Mouse (Mus musculus) thymus, postnatal 14 days (tissue): ENCODE data around the gene N4bp2l1.
"Not testable (repeated sequence)": the region's sequence is repeated elsewhere in the genome, so short reads cannot be mapped to it uniquely, and the experiment has no call there.

ENCODE experiments used
- DNase-seq: peaks from one replicate; pipeline ENCODE4 v3.0.0; 2021

N4bp2l1 gene

GRCm38 (mm10) chr5:150597088-150597487 lies at the start of gene N4bp2l1:
Gene N4bp2l1, minus strand, starts transcription at chr5:150597188.
- no peak for DNase-seq

DNA sequence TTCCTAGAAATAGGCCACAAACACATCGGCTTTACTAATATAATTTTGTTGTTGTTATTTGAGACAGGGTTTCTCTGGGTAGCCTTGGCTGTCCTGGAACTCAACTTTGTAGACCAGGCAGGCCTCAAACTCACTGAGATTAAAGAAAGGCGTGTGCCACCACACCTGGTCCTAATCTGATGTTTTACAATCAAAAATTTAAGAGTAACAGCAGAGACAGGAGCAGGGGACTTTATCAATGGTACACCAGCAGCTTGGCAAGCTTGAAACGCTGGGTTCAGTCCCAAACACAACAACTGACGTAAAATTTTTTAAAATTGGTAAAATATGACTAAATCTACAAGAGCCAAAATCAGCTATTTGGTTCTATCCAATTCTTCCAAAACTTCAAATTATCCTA lies 47.9 kb upstream of the N4bp2l1 start:
- DNase-seq: no peak

DNA sequence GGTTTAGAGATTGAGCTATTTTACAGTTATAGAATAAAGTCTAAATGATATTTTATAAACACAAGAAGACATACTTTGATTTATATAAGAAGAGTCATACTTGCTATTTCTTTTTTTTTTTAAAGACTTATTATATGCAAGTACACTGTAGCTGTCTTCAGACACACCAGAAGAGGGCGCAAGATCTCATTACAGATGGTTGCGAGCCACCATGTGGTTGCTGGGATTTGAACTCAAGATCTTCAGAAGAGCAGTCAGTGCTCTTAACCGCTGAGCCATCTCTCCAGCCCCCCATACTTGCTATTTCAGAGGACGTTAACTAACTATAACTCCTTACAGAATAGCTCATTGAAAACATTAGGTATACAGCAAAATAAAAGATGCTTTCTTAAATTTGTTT lies 46.4 kb upstream of the N4bp2l1 start:
- DNase-seq: not testable (repeated sequence)

GRCm38 (mm10) chr5:150641440-150641839 lies 44.5 kb upstream of the N4bp2l1 start:
- no peak for DNase-seq

- no peak for DNase-seq
Observed at GRCm38 (mm10) chr5:150629692-150630091, 32.7 kb upstream of the N4bp2l1 start.

GRCm38 (mm10) chr5:150629272-150629671 lies 32.3 kb upstream of the N4bp2l1 start:
- no peak for DNase-seq

- no peak for DNase-seq
Observed at GRCm38 (mm10) chr5:150625528-150625927, 28.5 kb upstream of the N4bp2l1 start.

GRCm38 (mm10) chr5:150622792-150623191 lies 25.8 kb upstream of the N4bp2l1 start:
- DNase-seq: no peak

DNA sequence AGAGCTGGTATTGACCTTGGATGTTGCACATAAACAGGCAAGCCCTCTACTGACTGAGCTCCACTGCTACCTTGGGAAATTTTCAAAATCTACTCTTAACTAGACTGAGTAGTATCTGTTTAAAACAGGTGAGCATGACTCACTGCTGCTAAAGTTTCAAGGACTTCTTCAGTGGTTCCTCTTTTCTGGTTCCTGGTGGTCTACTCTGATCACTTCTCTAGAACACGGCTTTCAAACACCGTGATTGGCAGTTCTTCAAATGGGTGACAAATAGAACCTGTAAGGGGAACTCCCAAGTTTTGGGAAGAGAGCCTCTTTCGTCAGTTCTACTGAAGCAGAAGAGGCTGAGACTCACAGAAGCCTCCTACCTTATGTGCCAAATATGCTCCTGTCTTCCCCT lies 24.6 kb upstream of the N4bp2l1 start:
- no peak for DNase-seq

DNA sequence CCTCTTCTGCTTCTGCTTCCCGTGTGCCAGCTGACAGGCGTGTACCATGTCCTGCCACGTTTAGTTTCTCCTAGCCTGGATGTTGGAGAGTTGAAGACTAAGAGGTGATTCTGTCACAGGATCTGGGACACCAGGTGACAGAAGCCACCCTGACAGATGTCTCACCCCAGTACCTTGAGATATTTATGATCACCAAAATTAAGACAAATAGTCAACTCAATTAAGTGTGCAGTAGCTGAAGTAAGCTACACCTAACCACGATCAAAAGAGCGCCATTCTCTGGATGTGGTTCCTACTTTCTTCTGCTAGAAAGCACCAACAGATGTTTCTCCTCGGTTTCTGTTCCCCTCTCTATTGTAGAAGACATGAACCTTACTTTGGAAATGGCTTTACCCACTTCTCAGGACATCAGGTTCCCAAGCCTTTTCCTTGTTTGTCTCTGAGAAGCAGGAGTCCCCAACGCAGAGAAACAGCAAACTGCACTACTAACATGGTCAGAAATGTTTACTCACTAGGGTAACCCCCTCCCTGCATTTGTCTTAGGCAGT lies 23.7 kb upstream of the N4bp2l1 start:
- no peak for DNase-seq

DNA sequence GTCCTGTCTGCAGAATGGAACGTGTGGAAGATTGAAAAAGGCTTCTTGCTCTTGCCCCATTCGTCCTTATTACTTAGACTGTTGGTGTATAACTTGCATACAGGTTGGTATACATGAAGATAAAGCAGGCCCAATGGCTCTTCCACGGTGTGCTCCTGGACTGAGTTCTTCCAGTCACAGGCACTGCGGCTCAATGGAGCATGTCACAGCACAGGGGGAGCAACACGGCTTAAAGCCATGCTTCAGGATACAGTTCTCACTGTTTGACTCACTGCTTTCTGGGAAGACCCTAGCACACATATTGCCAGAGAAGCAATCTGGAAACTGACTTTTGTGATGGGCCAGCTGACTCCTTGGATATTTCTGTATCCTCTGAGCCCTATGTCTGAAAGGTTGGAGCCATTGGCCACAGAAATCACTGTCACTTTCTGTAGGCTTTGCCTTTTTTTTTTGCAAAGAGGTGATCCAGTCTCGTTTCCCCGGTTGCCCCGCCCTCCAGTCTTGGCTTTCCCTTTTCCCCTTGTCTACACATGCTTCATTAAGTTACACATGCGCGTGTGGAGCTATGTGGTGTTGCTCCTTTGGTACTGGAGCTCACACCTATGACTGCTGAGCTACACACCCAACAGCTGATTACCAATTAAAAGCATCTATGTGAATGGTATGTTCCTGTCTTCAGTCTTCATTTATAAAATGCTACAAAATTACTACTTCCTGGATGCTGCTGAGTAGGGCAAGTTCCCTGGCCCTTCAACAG lies 21.8 kb upstream of the N4bp2l1 start:
- DNase-seq: no peak

DNA sequence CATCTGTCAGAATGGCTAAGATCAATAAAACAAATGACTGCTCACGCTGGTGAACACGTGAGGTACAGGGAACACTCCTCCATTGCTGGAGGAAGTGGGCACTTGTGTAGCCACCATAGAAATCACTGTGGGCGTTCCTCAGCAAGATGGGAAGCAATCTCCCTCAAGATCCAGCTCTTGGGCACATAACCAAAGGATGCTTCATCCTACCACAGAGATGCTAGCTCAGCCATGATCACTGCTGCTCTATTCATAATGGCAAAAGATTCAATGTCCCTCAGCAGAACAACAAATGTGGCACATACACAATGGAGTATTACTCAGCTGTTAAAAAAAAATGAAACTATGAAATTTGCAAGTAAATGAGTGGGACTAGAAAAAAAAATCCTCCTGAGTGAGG lies 19.7 kb upstream of the N4bp2l1 start:
- DNase-seq: no peak

DNA sequence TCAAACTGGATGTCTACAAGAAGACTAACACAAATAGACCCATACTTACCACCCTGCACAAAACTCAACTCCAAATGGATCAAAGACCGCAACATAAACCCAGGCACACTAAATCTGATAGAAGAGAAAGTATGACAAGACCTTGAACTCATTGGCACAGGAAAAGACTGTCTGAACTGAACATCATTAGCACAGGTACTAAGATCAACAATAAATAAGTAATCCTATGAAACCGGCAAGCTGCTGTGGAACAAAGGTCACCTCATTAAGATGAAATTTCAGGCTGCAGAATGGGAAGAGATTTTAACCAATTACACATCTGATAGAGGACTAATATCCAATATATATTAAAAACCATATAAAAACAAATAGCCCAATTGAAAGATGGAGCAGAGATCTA lies 19.2 kb upstream of the N4bp2l1 start:
- no peak for DNase-seq

DNA sequence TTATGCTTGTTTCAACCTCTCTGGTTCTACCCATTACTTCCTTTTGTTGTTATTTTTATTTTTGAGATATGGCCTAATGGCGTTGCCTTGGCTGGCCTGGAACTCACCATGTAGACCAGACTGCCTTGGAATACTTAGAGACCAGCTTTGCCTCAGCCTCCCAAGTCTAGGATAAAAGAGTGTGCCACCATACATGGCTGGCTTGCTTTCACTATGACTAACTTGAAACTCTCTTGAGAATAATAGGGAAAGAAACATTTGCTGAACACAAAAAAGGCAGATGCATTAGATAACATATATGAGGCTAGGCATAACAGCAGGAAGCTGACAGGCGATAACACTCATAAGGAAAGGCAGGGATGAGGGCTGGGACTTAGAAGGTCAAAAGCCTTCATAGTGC lies 17.1 kb upstream of the N4bp2l1 start:
- DNase-seq: no peak

DNA sequence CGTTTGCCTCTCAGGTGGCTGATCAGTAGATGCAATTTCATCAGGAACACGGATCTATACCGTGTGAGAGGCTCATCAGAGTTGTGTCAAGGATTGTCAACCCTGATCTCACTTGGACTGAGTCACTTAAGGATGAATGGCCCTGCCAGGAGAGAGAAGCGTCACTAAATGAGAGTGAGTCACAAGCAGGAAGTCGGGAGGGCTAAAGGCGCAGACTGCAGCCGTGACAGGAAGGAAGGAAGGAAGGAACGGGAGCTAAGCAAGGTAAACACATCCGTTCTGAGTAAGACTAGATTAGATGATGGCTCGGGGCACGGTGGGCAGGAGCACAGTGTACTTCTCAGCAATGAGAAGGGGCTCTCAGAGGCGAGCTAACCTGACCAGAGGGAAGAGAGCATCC lies 14.7 kb upstream of the N4bp2l1 start:
- DNase-seq: peak; percentile 75

DNA sequence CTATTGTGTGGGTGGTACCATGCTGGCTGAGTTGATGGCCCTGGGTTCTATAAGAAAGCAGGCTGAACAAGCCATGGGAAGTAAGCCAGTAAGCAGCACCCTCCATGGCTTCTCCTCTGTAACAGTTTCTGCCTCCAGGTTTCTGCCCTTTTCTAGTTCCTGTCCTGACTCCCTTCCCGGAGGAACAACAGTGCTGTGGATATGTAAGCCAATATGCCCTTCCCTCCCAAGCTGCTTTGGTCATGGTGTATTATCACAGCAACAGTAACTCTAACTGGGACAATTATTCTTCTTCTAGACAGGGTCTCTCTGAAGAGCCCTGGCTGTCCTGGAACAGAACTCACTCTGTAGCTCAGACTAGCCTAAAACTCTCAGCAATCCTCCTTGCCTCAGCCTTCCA lies 14.1 kb upstream of the N4bp2l1 start:
- no peak for DNase-seq

DNA sequence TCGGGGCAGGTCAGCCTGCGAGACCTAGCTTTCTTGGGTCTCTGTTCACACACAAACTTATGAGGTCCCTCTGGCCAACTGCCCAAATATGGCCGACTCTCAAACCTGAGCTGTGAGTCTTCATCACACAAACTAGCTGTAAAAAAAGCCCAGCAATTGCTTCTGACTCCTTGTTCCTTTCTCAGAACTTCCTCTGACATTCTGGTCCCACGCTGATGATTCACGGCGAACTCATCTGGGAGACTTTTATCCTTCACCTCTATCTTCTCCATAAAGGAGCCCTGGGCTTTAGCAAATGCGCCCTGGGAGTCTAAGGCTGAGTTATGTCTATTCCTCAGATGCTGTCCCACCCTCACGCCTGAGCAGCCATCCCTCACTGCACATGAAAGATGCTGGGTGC lies 10.6 kb upstream of the N4bp2l1 start:
- DNase-seq: no peak

- no peak for DNase-seq
Observed at GRCm38 (mm10) chr5:150606131-150606530, 9.1 kb upstream of the N4bp2l1 start.

DNA sequence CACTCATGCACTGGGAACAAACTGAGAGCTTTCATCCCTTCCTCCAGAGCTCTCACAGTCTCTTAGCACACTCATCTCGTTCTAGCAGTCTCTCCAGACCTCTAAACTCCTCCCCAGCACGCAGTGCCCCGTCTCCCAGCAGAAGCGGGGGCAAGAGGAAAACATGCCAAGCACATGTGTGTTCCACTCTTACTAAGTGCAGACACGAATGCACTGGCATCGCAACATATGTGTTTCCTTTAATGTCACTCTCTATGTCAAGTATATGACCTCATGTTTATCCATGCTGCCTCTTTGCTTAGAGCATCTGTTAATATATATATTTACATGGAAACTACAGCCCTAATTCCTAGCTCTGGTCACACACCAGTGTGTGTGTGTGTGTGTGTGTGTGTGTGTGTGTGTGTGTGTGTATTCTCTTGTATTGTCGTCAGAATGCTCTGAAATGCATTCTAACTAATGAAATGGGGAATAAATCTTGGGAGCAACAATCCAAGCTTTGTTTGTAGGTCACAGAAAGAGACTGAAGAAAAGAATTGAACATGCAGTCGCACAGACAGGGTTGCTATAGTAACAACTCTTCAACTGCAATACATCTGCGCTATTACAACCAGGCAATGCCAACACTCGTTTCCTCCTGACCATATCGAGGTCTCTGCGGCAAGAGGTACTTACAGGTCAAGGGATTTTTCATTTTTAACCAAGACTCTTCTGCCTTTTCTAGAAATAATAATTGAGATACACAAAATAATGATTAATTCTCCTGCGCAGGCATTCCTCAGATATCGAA lies 4.6 kb upstream of the N4bp2l1 start:
- DNase-seq: no peak

GRCm38 (mm10) chr5:150600554-150601440 lies 3.8 kb upstream of the N4bp2l1 start:
- DNase-seq: peak; percentile 63

DNA sequence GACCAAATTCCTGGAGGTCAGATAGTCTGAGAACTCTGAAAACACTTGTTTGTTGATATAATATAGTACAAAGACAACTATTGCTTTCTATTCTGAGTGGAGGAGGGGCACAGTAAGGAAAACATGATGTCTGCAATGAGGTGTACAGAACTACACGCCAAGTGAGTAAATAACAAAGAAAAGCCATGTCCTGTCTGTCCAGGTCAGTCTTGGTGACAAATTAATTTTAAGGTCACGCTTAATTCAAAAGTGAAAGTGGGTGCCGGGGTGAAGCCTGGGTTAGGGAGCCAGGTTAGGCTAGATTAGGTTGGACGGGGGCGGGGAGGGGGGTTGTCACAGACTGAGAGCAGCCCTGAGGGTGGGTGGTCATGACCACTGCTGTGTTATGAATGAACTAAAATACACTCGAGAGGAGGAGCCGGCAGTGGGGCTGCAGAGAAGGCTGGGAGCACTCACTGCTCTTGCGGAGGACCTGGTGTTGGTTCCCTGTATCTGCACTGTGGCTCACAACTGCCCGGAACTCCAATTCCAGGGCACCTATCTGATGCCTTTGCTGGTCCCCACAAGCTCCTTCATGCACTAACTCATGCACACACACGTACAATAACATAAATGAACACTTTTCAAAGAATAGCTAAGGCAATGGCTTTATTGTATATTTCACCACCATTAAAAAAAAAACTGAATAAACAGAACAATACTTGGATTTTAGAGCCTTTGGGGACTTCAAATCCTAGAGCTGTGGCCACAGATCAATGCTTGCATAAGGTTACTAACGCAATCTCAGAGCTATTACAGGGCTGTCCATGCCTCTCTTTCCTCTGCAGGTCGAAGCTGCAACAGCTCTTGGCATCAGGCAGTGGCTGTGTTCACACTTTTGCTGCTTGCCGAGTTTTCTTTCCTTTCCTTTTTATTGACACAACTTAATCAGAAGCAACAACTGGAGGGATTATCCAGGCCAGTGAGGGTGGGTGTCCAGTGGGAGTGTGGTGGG lies 2.6 kb upstream of the N4bp2l1 start:
- peak; percentile 19 for DNase-seq
